Mouse (Mus musculus) liver, embryonic 14.5 days (tissue): ENCODE data around the gene Pou2f2. TPM values are rescaled to one million over a fixed set of nuclear protein-coding genes. Genes with fewer than 3 reads are reported as not detected.

Experiments
- ATAC-seq: fragments of 200-750 bp; cut with Nextera tagmentation; 2 replicates; pipeline ENCODE4 v1.8.0; 2017; ENCODE audit warnings: moderate number of reproducible peaks, mild to moderate bottlenecking, moderate library complexity; ENCODE audit not compliant: insufficient read depth
- DNase-seq, 3 experiments: peaks; one replicate each; pipeline ENCODE4 v3.0.0-alpha.2; 2012 to 2013; ENCODE audit warnings: low read depth in 3 of 3, low spot score in 3 of 3
- H3K27ac ChIP-seq: fragments of 300-500 bp; sonication (generic); 2 replicates; pipeline ENCODE4 v1.5.1; 2014; ENCODE audit warnings: moderate library complexity, mild to moderate bottlenecking, control low read depth, inconsistent platforms
- H3K27me3 ChIP-seq: fragments of 300-500 bp; sonication (generic); 2 replicates; pipeline ENCODE4 v1.6.1; 2014; ENCODE audit warnings: mild to moderate bottlenecking, low read length, moderate library complexity; ENCODE audit not compliant: control insufficient read depth, insufficient read depth
- H3K36me3 ChIP-seq: fragments of 300-500 bp; sonication (generic); replicated peaks from 2 replicates; pipeline ENCODE4 v1.6.1; 2014; ENCODE audit warnings: low read depth; ENCODE audit not compliant: control insufficient read depth, insufficient read depth
- H3K4me1 ChIP-seq, 2 experiments: fragments of 200-500 bp in 1 of 2; fragments of 300-500 bp in 1 of 2; sonication (generic) in 1 of 2; replicated peaks; 2 replicates each; pipeline ENCODE4 v1.6.1; 2012 to 2014; ENCODE audit warnings: antibody characterized with exemption in 1 of 2, inconsistent platforms in 1 of 2, low read length in 1 of 2; ENCODE audit not compliant: control insufficient read depth in 2 of 2, insufficient read depth in 2 of 2
- H3K4me2 ChIP-seq: fragments of 300-500 bp; sonication (generic); 2 replicates; pipeline ENCODE4 v1.6.1; 2014; ENCODE audit warnings: low read depth, mild to moderate bottlenecking, control low read depth, moderate library complexity
- H3K4me3 ChIP-seq, 2 experiments: fragments of 200-500 bp in 1 of 2; fragments of 300-500 bp in 1 of 2; sonication (generic) in 1 of 2; 2 replicates each; pipeline ENCODE4 v1.5.1; 2012 to 2014; ENCODE audit warnings: low read depth in 2 of 2, low read length in 2 of 2, mild to moderate bottlenecking in 2 of 2, control low read depth in 1 of 2, inconsistent platforms in 1 of 2, moderate library complexity in 1 of 2; ENCODE audit not compliant: insufficient read depth in 1 of 2
- H3K9ac ChIP-seq: fragments of 300-500 bp; sonication (generic); replicated peaks from 2 replicates; pipeline ENCODE4 v1.6.1; 2014; ENCODE audit warnings: mild to moderate bottlenecking, control low read depth, moderate library complexity
- H3K9me3 ChIP-seq: fragments of 300-500 bp; sonication (generic); 2 replicates; pipeline ENCODE4 v1.6.1; 2016; ENCODE audit warnings: low read length, mixed read lengths; ENCODE audit not compliant: control insufficient read depth
- CTCF ChIP-seq: IDR thresholded peaks from 2 replicates; pipeline ENCODE4 v1.5.1; 2016; ENCODE audit warnings: antibody characterized with exemption, low read depth, control low read depth
- EP300 ChIP-seq: IDR thresholded peaks from 2 replicates; pipeline ENCODE4 v1.6.1; 2016; ENCODE audit warnings: antibody characterized with exemption, low read depth
- WGBS: fragments of 180-500 bp; shearing (Covaris S2); extraction: QIAGEN DNeasy Blood & Tissue Kit; methylation state at CpG from one replicate; pipeline ENCODE4 v1.1.7; 2014; ENCODE audit not compliant: insufficient replicate concordance; 5-methylcytosine and 5-hydroxymethylcytosine counted together
- polyA plus RNA-seq, 2 experiments: library from polyadenylated mRNA; depleted of rRNA in 1 of 2; stranded (reverse) in 1 of 2; unstranded in 1 of 2; fragments of >200 nt; fragmentation: Nextera tagmentation in 1 of 2; extraction: Ambion mirVana in 1 of 2; gene quantifications; 2 replicates each; pipeline versions ENCODE4 v1.2.1 to v1.2.3; 2012 to 2014

Gene Pou2f2
- polyA plus RNA-seq, 2 experiments, result 0.73 to 0.94 TPM

DNA sequence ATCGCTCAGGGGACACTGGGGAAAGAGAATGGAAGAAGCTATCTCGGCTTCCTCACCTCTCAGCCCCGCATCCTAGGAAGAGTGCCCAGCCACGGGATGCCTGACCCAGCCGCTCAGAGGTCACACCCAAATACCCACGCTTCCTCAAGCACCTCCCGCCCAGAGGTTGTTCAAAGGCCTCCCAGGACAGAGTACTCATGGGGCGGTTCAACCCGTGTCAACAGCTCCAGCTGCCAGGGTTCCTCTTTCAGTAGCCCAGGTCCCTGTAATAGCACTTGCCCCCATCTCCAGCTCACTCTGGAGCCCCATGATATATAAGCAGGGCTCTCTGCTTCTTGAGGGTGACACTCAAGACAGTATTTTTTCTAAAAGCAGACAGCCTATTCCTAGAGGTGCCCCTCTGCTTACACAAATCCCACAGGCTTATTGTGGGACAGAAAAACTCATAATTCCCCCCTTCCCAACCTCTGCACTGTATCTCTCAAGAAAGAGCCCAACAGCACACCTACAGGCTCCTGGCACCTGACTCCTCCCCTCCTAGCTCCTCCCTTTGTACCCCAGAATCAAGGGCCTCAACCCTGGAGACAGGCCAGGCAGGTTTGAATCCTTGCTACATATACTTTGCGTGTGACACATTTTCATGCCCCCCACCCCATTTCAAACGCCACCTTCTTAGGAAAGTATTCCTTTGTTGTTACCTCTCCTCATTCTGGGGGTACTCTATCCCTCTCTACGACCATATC is 38.3 kb upstream of the Pou2f2 start:
- Histone ChIP-seq H3K9ac (peak overlapping the region; percentile 99), H3K27me3 (no peaks in the 10 kb centered on the region), H3K4me1 (peaks cover 30 to 32% of the 10 kb centered on the region in 2 experiments), H3K36me3 (peaks cover 55% of the 10 kb centered on the region), H3K4me2 (peak overlapping the region; percentile 86), H3K27ac (peak overlapping the region; percentile 98), H3K9me3 (no peaks in the 10 kb centered on the region), H3K4me3 (peak overlapping the region; percentile 87 to 99)
- ATAC-seq, result no peak
- DNase-seq, result no peak
- 58% methylated on average over 12 of the region's 12 CpGs for WGBS
- TF ChIP-seq CTCF (peak; percentile 16; the same call in 1 of the 2 replicates), EP300 (no peak)

DNA sequence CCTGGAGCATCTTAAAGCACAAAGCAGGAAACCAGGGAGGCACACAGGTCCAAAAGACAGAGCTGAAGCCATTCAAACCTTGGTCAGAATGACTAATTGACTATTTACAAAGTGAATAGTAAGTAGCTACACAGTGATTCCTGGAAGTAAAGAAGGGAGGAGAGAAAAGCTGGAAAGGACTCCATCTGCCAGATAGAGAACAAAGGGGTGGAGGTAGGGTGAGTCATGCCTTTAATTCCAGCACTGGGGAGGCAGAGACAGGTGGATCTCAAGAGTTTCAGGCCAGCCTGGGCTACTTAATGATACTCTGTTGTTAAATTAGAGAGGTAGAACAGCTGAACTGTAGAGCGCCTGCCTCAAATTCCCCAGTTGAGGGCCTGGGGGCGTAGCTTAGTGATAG is 34.6 kb upstream of the Pou2f2 start:
- 93% methylated on average over 2 of the region's 2 CpGs for WGBS
- 0 out of 2 replicates have a peak overlapping the region, but pooled peaks have one; percentile 13 for H3K9ac ChIP-seq
- no peak for DNase-seq
- H3K4me3 ChIP-seq, result no peak overlapping the region
- H3K9me3 ChIP-seq, result no peaks in the 10 kb centered on the region
- peaks cover 20 to 29% of the 10 kb centered on the region in 2 experiments for H3K4me1 ChIP-seq
- peaks cover 84% of the 10 kb centered on the region for H3K36me3 ChIP-seq
- no peaks in the 10 kb centered on the region for H3K27me3 ChIP-seq
- TF ChIP-seq EP300, result no peak
- TF ChIP-seq CTCF, result no peak
- H3K27ac ChIP-seq, result no peak overlapping the region
- no peak for ATAC-seq
- H3K4me2 ChIP-seq, result no peak overlapping the region

DNA sequence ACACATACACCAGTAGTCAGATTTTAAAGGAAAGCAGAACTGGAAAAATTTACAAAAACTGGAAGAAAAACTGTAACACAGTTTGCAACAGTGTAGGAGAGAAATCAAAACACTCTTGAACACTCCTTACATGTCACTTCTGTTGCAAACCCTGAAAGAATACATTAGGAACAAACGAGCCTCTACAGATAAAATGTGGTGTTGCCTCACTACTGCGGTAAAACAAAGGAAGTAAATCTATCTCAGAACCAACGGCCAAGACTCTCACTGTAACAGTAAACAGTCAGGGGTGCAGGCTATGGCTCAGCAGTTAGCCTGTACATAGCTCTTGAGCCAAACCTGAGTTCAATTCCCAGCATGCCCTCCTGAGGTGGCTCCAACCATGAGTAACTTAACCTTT is 33.6 kb upstream of the Pou2f2 start:
- no peak for ATAC-seq
- no peak for DNase-seq
- Histone ChIP-seq H3K27ac (no peak overlapping the region), H3K9ac (no peak overlapping the region; the same call in 1 of the 2 replicates), H3K36me3 (peaks cover 91% of the 10 kb centered on the region), H3K9me3 (no peaks in the 10 kb centered on the region), H3K4me3 (no peak overlapping the region), H3K4me2 (no peak overlapping the region), H3K27me3 (no peaks in the 10 kb centered on the region), H3K4me1 (peaks cover 26 to 37% of the 10 kb centered on the region in 2 experiments)
- TF ChIP-seq CTCF (no peak), EP300 (no peak)
- WGBS, result 21% methylated on average over 3 of the region's 3 CpGs

- TF ChIP-seq EP300, result no peak
- TF ChIP-seq CTCF, result no peak
- WGBS, result 93% methylated on average over 4 of the region's 4 CpGs
- 0 out of 2 replicates have a peak overlapping the region, but pooled peaks have one; percentile 25 for H3K9ac ChIP-seq
- H3K4me2 ChIP-seq, result peak overlapping the region; percentile 73
- 0 out of 4 replicates have a peak overlapping the region, but pooled peaks of 1 of the 2 experiments have one; percentile 43 for H3K4me3 ChIP-seq
- no peaks in the 10 kb centered on the region for H3K9me3 ChIP-seq
- H3K36me3 ChIP-seq, result peaks cover 92% of the 10 kb centered on the region
- no peaks in the 10 kb centered on the region for H3K27me3 ChIP-seq
- H3K4me1 ChIP-seq, result peaks cover 17 to 33% of the 10 kb centered on the region in 2 experiments
- ATAC-seq (no peak), DNase-seq (no peak)
- peak overlapping the region; percentile 69; the same call in 1 of the 2 replicates for H3K27ac ChIP-seq
Measured at GRCm38 (mm10) chr7:25210482-25210881, 31.0 kb upstream of the Pou2f2 start.

- peak overlapping the region; percentile 69 for H3K27ac ChIP-seq
- no peaks in the 10 kb centered on the region for H3K9me3 ChIP-seq
- no peaks in the 10 kb centered on the region for H3K27me3 ChIP-seq
- WGBS, result 47% methylated on average over 3 of the region's 3 CpGs
- H3K4me3 ChIP-seq, result peak overlapping the region; percentile 32 to 43
- peaks cover 92% of the 10 kb centered on the region for H3K36me3 ChIP-seq
- H3K4me2 ChIP-seq, result peak overlapping the region; percentile 73
- H3K9ac ChIP-seq, result peak overlapping the region; percentile 58
- peak; percentile 58 to 75 (median 63) for DNase-seq
- no peak for TF ChIP-seq EP300
- TF ChIP-seq CTCF, result no peak
- H3K4me1 ChIP-seq, result peaks cover 17 to 33% of the 10 kb centered on the region in 2 experiments
- peak; percentile 88 for ATAC-seq
Measured at GRCm38 (mm10) chr7:25209161-25209622, 29.7 kb upstream of the Pou2f2 start.
